Mouse (Mus musculus) liver, embryonic 13.5 days (tissue): Measurements from ENCODE around the gene Add2. TPM values are rescaled to one million over a fixed set of nuclear protein-coding genes. Genes with fewer than 3 reads are reported as not detected.

Experiments used
- ATAC-seq: fragments of 200-750 bp; cut with Nextera tagmentation; 2 replicates; pipeline ENCODE4 v1.8.0; 2017; ENCODE audit warnings: low read depth, mild to moderate bottlenecking, moderate number of reproducible peaks, moderate library complexity
- DNase-seq: peaks from one replicate; pipeline ENCODE4 v3.0.0; 2022
- H3K27ac ChIP-seq: fragments of 300-500 bp; sonication (generic); 2 replicates; pipeline ENCODE4 v1.5.1; 2015; ENCODE audit warnings: moderate library complexity, mild to moderate bottlenecking, inconsistent platforms
- H3K27me3 ChIP-seq: fragments of 300-500 bp; sonication (generic); 2 replicates; pipeline ENCODE4 v1.6.1; 2015; ENCODE audit warnings: mild to moderate bottlenecking, inconsistent platforms
- H3K36me3 ChIP-seq: fragments of 300-500 bp; sonication (generic); 2 replicates; pipeline ENCODE4 v1.6.1; 2015; ENCODE audit warnings: mild to moderate bottlenecking, inconsistent platforms
- H3K4me1 ChIP-seq: fragments of 300-500 bp; sonication (generic); replicated peaks from 2 replicates; pipeline ENCODE4 v1.6.1; 2015; ENCODE audit warnings: inconsistent platforms
- H3K4me2 ChIP-seq: fragments of 300-500 bp; sonication (generic); 2 replicates; pipeline ENCODE4 v1.6.1; 2015; ENCODE audit warnings: inconsistent platforms, mild to moderate bottlenecking, moderate library complexity
- H3K4me3 ChIP-seq: fragments of 300-500 bp; sonication (generic); replicated peaks from 2 replicates; pipeline ENCODE4 v1.5.1; 2015; ENCODE audit warnings: mild to moderate bottlenecking, inconsistent platforms
- H3K9ac ChIP-seq: fragments of 300-500 bp; sonication (generic); 2 replicates; pipeline ENCODE4 v1.6.1; 2015; ENCODE audit warnings: mild to moderate bottlenecking, inconsistent platforms
- H3K9me3 ChIP-seq: fragments of 300-500 bp; sonication (generic); replicated peaks from 2 replicates; pipeline ENCODE4 v1.6.1; 2016; ENCODE audit warnings: inconsistent platforms
- WGBS: fragments of 180-500 bp; shearing (Covaris S2); methylation state at CpG from one replicate; pipeline ENCODE4 v1.1.7; 2015; ENCODE audit not compliant: insufficient replicate concordance; 5-methylcytosine and 5-hydroxymethylcytosine counted together
- polyA plus RNA-seq: library from polyadenylated mRNA; unstranded; fragments of >200 nt; fragmentation: Nextera tagmentation; extraction: Ambion mirVana; gene quantifications from 2 replicates; pipeline ENCODE4 v1.2.1, GENCODE M21; 2015

Gene Add2
- polyA plus RNA-seq, 1 experiment from 2014 or later, result 93.3 TPM

GRCm38 (mm10) chr6:86085518-86085917, 57.0 kb downstream of the Add2 start:
- H3K4me3 ChIP-seq, result no peak overlapping the region
- WGBS, result 67% methylated on average over 6 of the region's 6 CpGs
- peaks cover 89% of the 10 kb centered on the region for H3K36me3 ChIP-seq
- no peak overlapping the region for H3K9ac ChIP-seq
- ATAC-seq (0 out of 2 replicates have a peak, but pooled peaks have one; percentile 8), DNase-seq (peak; percentile 62)
- no peaks in the 10 kb centered on the region for H3K9me3 ChIP-seq
- H3K27ac ChIP-seq, result no peak overlapping the region
- no peak overlapping the region for H3K4me2 ChIP-seq
- no peaks in the 10 kb centered on the region for H3K27me3 ChIP-seq
- H3K4me1 ChIP-seq, result peaks cover 44% of the 10 kb centered on the region

GRCm38 (mm10) chr6:86086851-86087571, 58.5 kb downstream of the Add2 start:
- H3K9me3 ChIP-seq, result no peaks in the 10 kb centered on the region
- H3K9ac ChIP-seq, result no peak overlapping the region
- DNase-seq (no peak), ATAC-seq (no peak)
- peaks cover 29% of the 10 kb centered on the region for H3K4me1 ChIP-seq
- no peaks in the 10 kb centered on the region for H3K27me3 ChIP-seq
- H3K36me3 ChIP-seq, result peaks cover 91% of the 10 kb centered on the region
- H3K27ac ChIP-seq, result no peak overlapping the region; the same call in 1 of the 2 replicates
- 74% methylated on average over 9 of the region's 9 CpGs for WGBS
- no peak overlapping the region for H3K4me3 ChIP-seq
- no peak overlapping the region for H3K4me2 ChIP-seq

- Histone ChIP-seq H3K9me3 (no peaks in the 10 kb centered on the region), H3K27me3 (no peaks in the 10 kb centered on the region), H3K9ac (no peak overlapping the region), H3K27ac (no peak overlapping the region), H3K4me2 (no peak overlapping the region), H3K4me3 (no peak overlapping the region), H3K36me3 (peaks cover 92% of the 10 kb centered on the region), H3K4me1 (peaks cover 27% of the 10 kb centered on the region)
- ATAC-seq (no peak), DNase-seq (no peak)
- 33% methylated on average over 3 of the region's 3 CpGs for WGBS
Measured at GRCm38 (mm10) chr6:86087813-86088212, 59.3 kb downstream of the Add2 start.

- DNase-seq (no peak), ATAC-seq (peak; percentile 61)
- 50% methylated on average over 10 of the region's 10 CpGs for WGBS
Measured at GRCm38 (mm10) chr6:86094202-86094838, 65.8 kb downstream of the Add2 start.

GRCm38 (mm10) chr6:86095518-86095917, 67.0 kb downstream of the Add2 start:
- H3K4me1 ChIP-seq, result peaks cover 26% of the 10 kb centered on the region
- WGBS, result 59% methylated on average over 5 of the region's 5 CpGs
- peaks cover 100% of the 10 kb centered on the region for H3K36me3 ChIP-seq
- no peak overlapping the region for H3K27ac ChIP-seq
- H3K4me3 ChIP-seq, result no peak overlapping the region
- H3K27me3 ChIP-seq, result no peaks in the 10 kb centered on the region
- no peak overlapping the region for H3K9ac ChIP-seq
- no peak for DNase-seq
- no peaks in the 10 kb centered on the region for H3K9me3 ChIP-seq
- H3K4me2 ChIP-seq, result no peak overlapping the region
- 0 out of 2 replicates have a peak, but pooled peaks have one; percentile 32 for ATAC-seq

More at GRCm38 (mm10) chr6:86094202-86094838, 65.8 kb downstream of the Add2 start:
- H3K27me3 ChIP-seq, result no peaks in the 10 kb centered on the region
- no peak overlapping the region for H3K4me3 ChIP-seq
- peaks cover 30% of the 10 kb centered on the region for H3K4me1 ChIP-seq
- H3K4me2 ChIP-seq, result no peak overlapping the region
- H3K36me3 ChIP-seq, result peaks cover 99% of the 10 kb centered on the region
- H3K9ac ChIP-seq, result no peak overlapping the region
- H3K9me3 ChIP-seq, result no peaks in the 10 kb centered on the region
- H3K27ac ChIP-seq, result no peak overlapping the region

- peaks cover 100% of the 10 kb centered on the region for H3K36me3 ChIP-seq
- no peak overlapping the region for H3K4me3 ChIP-seq
- no peaks in the 10 kb centered on the region for H3K9me3 ChIP-seq
- WGBS, result 90% methylated on average over 10 of the region's 10 CpGs
- H3K4me1 ChIP-seq, result peaks cover 28% of the 10 kb centered on the region
- H3K27me3 ChIP-seq, result no peaks in the 10 kb centered on the region
- no peak for ATAC-seq
- DNase-seq, result no peak
- no peak overlapping the region for H3K4me2 ChIP-seq
- H3K9ac ChIP-seq, result no peak overlapping the region
- H3K27ac ChIP-seq, result no peak overlapping the region
Measured at GRCm38 (mm10) chr6:86096733-86097132, 68.3 kb downstream of the Add2 start.

GRCm38 (mm10) chr6:86097155-86097554, 68.7 kb downstream of the Add2 start:
- Histone ChIP-seq H3K27me3 (no peaks in the 10 kb centered on the region), H3K4me3 (no peak overlapping the region), H3K9ac (no peak overlapping the region), H3K4me1 (peaks cover 32% of the 10 kb centered on the region), H3K4me2 (no peak overlapping the region), H3K36me3 (peaks cover 100% of the 10 kb centered on the region), H3K27ac (no peak overlapping the region), H3K9me3 (no peaks in the 10 kb centered on the region)
- ATAC-seq (no peak), DNase-seq (no peak)
- WGBS, result 68% methylated on average over 4 of the region's 4 CpGs

GRCm38 (mm10) chr6:86099003-86099402, 70.5 kb downstream of the Add2 start:
- ATAC-seq, result no peak
- H3K36me3 ChIP-seq, result peaks cover 100% of the 10 kb centered on the region
- WGBS, result 81% methylated on average over 4 of the region's 4 CpGs

GRCm38 (mm10) chr6:86101451-86101850, 73.0 kb downstream of the Add2 start:
- WGBS, result 84% methylated on average over 5 of the region's 5 CpGs
- H3K4me1 ChIP-seq, result peaks cover 28% of the 10 kb centered on the region
- no peak overlapping the region for H3K4me2 ChIP-seq
- no peak overlapping the region for H3K27ac ChIP-seq
- no peak for ATAC-seq
- peaks cover 100% of the 10 kb centered on the region for H3K36me3 ChIP-seq
- no peaks in the 10 kb centered on the region for H3K27me3 ChIP-seq
- no peak overlapping the region for H3K4me3 ChIP-seq
- no peak overlapping the region for H3K9ac ChIP-seq
- DNase-seq, result no peak
- no peaks in the 10 kb centered on the region for H3K9me3 ChIP-seq

More at GRCm38 (mm10) chr6:86099003-86099402, 70.5 kb downstream of the Add2 start:
- no peak for DNase-seq
- H3K27me3 ChIP-seq, result no peaks in the 10 kb centered on the region
- no peak overlapping the region for H3K4me3 ChIP-seq
- no peaks in the 10 kb centered on the region for H3K9me3 ChIP-seq
- no peak overlapping the region for H3K9ac ChIP-seq
- H3K27ac ChIP-seq, result no peak overlapping the region
- peaks cover 28% of the 10 kb centered on the region for H3K4me1 ChIP-seq
- no peak overlapping the region for H3K4me2 ChIP-seq

GRCm38 (mm10) chr6:86102874-86103273, 74.4 kb downstream of the Add2 start:
- H3K4me1 ChIP-seq, result peaks cover 38% of the 10 kb centered on the region
- no peak overlapping the region for H3K4me3 ChIP-seq
- no peaks in the 10 kb centered on the region for H3K27me3 ChIP-seq
- DNase-seq (no peak), ATAC-seq (no peak)
- peaks cover 100% of the 10 kb centered on the region for H3K36me3 ChIP-seq
- no peak overlapping the region for H3K27ac ChIP-seq
- no peaks in the 10 kb centered on the region for H3K9me3 ChIP-seq
- no peak overlapping the region for H3K9ac ChIP-seq
- WGBS, result 90% methylated on average over 5 of the region's 5 CpGs
- H3K4me2 ChIP-seq, result no peak overlapping the region

GRCm38 (mm10) chr6:86103614-86104013, 75.1 kb downstream of the Add2 start:
- H3K4me2 ChIP-seq, result no peak overlapping the region
- H3K4me3 ChIP-seq, result no peak overlapping the region
- peaks cover 38% of the 10 kb centered on the region for H3K4me1 ChIP-seq
- DNase-seq (no peak), ATAC-seq (peak; percentile 27; the same call in 1 of the 2 replicates)
- no peaks in the 10 kb centered on the region for H3K27me3 ChIP-seq
- H3K36me3 ChIP-seq, result peaks cover 100% of the 10 kb centered on the region
- H3K27ac ChIP-seq, result no peak overlapping the region
- no peak overlapping the region for H3K9ac ChIP-seq
- WGBS, result 24% methylated on average over 4 of the region's 4 CpGs
- no peaks in the 10 kb centered on the region for H3K9me3 ChIP-seq
